Mouse (Mus musculus) megakaryocyte, embryonic 14.5 days (primary cell): Measurements from ENCODE around the gene Enpp1.

Experiments used
- FLI1 ChIP-seq: IDR thresholded peaks from 2 replicates; pipeline ENCODE4 v1.6.1; 2012; ENCODE audit warnings: low read length, inconsistent platforms, mixed read lengths
- GATA1 ChIP-seq: IDR thresholded peaks from 3 replicates; pipeline ENCODE4 v1.6.1; 2012; ENCODE audit warnings: mixed read lengths, low read length, inconsistent platforms, borderline replicate concordance

DNA sequence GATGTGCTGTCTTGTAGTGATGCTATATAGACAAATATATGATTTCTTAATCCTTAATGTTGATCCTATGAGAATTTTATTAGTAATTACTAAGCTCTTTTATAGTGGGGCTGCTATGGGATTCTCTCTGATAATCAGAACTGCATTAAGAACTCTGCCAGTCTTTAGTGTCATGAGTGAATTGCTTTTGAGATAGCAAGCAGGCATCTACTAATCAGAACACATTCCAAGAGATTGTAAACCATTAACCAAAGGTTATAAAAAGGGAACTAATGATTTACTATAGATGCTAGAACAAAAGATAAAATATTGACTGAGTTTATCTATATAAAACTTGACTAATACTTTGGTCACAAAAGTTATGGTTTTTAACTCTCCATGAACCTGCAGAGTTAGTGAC lies 108.2 kb downstream of the Enpp1 start:
- TF ChIP-seq FLI1: no peak
- no peak for TF ChIP-seq GATA1
